Mouse (Mus musculus): ENCODE data around the gene Ppig.
"Not testable (repeated sequence)": the region's sequence is repeated elsewhere in the genome, so short reads cannot be mapped to it uniquely, and the experiment has no call there.

Ppig gene

DNA sequence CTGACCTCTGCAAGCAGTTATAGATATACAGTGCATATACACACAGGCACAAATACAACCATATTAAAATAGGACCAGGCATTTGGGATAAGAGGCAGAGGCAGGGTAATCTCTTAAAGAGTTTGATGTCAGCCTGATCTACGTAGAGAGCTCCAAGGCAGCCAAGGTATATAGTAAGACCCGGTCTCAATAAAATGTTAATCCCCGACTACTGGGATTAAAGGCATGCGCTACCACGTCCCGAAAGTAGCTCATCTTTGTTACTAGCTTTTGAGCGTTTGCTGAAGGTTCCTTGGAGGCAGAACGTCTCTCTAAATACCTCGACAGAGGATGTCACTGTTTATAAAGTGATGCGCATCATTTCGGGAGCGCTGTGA is at the start of gene Ppig:
TSS of gene Ppig (plus strand) at position 273 of the 377 bp plus-strand sequence.
- DNase-seq (ENCODE audit: low read depth, low spot score), result no peak

- no peak for DNase-seq (ENCODE audit: low read depth, low spot score)
Measured at GRCm38 (mm10) chr2:69673723-69674122, 48.6 kb upstream of the Ppig start.

- DNase-seq (ENCODE audit: low read depth, low spot score), result no peak
Measured at GRCm38 (mm10) chr2:69675266-69675665, 47.1 kb upstream of the Ppig start.

DNA sequence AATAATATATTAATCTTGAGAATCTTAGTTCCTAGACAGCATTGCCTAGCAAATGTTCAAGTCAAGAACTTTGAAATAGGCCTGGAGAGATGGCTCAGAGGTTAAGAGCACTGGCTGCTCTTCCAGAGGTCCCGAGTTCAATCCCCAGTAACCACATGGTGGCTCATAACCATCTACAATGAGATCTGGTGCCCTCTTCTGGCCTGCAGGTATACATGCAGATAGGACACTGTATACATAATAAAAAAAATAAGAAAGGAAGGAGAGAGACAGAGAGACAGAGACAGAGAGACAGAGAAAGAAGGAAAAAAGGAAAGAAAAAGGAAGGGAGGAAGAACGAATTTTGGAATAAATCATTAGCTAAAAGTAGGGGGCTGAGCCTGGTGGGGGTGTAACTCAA is 45.6 kb upstream of the Ppig start:
- DNase-seq (ENCODE audit: low read depth, low spot score), result peak; percentile 48

GRCm38 (mm10) chr2:69677215-69677614 is 45.1 kb upstream of the Ppig start:
- not testable (repeated sequence) for DNase-seq (ENCODE audit: low read depth, low spot score)

DNA sequence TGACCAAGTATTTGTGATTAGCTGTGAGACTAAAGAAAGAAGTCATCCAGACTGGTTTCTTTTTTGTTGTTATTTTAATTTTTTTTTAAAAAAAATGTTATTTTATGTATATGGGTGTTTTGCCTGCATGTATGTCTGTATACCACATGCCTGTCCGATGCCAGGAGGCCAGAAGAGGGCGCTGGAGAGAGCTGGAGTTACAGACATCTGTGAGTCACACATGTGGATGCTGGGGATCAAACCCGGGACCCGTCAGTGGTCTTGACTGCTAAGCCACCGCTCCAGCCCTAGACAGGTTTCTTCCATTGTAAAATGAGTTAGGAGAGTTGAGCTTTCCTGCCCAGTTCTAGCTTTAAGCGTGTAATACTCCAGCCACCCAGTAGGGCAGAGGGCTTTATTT is 42.4 kb upstream of the Ppig start:
- DNase-seq (ENCODE audit: low read depth, low spot score), result peak; percentile 20

DNA sequence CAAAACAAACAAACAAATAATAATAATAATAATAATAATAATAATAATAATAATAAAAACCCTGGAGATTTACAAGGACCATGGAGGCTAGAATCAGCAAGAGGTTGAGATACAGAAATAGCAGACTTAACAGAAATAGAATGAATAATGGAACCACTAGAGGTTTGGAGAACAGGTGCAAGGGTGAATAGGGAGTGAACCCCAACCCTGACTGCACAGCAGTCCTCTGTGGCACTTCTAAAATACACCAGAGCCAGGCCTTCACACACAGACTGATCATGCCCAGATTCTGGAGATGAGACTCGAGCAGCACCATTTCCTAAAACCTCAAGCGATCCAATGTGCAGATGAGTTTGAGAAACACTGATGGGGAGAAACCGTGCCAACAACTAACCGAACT is 40.4 kb upstream of the Ppig start:
- DNase-seq (ENCODE audit: low read depth, low spot score), result no peak

- no peak for DNase-seq (ENCODE audit: low read depth, low spot score)
Measured at GRCm38 (mm10) chr2:69683036-69683805, 39.1 kb upstream of the Ppig start.

GRCm38 (mm10) chr2:69684488-69684887 is 37.9 kb upstream of the Ppig start:
- no peak for DNase-seq (ENCODE audit: low read depth, low spot score)

DNA sequence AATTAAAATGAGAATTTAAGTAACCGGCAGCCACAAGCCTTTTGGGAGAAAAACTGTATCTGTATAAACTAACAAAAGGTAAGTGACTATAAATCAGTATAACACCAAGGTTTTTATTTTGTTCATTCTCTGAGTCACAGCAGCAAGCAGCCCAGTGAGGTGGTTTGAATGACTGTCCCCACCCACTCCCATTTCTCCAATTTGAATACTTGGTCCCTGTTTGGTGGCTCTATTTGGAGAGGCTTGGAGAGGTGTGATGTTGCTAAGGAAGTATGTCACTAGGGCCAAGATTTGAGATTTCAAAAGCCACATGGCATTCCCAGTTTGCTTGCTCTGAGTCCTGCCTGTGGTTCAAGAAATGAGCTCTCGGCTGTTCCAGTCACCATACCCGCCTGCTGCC is 32.1 kb upstream of the Ppig start:
- DNase-seq (ENCODE audit: low read depth, low spot score), result no peak

GRCm38 (mm10) chr2:69690843-69691242 is 31.5 kb upstream of the Ppig start:
- DNase-seq (ENCODE audit: low read depth, low spot score), result no peak

- DNase-seq (ENCODE audit: low read depth, low spot score), result peak; percentile 15
Measured at GRCm38 (mm10) chr2:69693501-69693900, 28.8 kb upstream of the Ppig start.

GRCm38 (mm10) chr2:69700446-69700845 is 21.9 kb upstream of the Ppig start:
- DNase-seq (ENCODE audit: low read depth, low spot score), result no peak

DNA sequence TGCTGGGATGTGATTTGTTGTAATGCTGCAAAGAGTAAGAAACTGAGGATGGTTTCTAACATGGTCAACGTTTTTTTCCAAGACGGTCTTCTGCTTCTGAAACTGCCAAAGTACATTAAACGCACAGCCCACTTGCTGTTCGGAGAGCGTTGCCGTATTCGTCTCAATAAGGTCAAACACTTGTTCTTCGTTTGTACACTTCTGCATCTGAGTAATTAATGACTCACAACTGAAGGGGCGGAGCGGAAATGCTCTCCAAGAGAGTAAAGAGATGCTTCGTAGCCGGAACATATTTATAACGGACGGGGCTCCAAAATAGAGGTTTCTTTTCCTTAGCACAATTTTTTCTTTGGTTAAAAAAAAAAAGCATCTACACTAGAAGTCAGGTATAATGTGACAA is 10.2 kb upstream of the Ppig start:
- no peak for DNase-seq (ENCODE audit: low read depth, low spot score)

DNA sequence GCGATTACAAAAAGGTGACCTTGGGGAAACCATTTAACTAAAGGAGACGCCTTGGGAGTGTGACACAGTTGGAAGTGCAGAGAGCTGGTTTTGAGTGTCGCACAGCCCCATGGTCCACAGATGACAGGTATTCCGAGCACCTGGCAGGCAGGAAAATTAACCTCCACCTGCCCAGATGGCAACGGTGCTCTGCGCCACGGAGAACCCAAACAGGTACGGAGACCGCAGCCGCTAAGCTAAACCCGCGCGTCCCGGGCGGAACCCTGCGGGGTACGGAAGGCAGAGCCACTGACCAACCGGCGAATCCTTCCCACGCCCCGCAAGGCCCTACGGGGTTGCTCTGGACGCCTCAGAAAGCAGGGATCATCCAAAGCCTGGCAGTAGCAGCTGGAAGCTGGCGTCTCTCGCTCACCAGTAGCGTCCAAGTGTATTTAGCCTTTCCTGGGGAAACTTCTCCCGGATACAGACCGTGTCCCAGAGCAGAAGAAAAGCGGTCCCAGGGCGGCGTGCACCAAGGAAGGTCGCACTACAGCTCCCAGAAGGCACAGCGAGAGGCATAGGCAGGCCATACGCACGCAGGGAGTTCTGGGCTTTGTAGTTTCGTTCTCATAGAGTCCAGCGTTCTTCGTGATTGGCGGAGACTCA is 9.2 kb upstream of the Ppig start, which contains the start of gene Fastkd1:
TSS of gene Fastkd1 (minus strand) at position 536 of the 645 bp plus-strand sequence.
- peak; percentile 96 for DNase-seq (ENCODE audit: low read depth, low spot score)

- no peak for DNase-seq (ENCODE audit: low read depth, low spot score)
Measured at GRCm38 (mm10) chr2:69713626-69714014, 8.7 kb upstream of the Ppig start.

- DNase-seq (ENCODE audit: low read depth, low spot score), result no peak
Measured at GRCm38 (mm10) chr2:69714126-69714525, 8.2 kb upstream of the Ppig start.

- peak; percentile 35 for DNase-seq (ENCODE audit: low read depth, low spot score)
Measured at GRCm38 (mm10) chr2:69716483-69716882, 5.9 kb upstream of the Ppig start.

DNA sequence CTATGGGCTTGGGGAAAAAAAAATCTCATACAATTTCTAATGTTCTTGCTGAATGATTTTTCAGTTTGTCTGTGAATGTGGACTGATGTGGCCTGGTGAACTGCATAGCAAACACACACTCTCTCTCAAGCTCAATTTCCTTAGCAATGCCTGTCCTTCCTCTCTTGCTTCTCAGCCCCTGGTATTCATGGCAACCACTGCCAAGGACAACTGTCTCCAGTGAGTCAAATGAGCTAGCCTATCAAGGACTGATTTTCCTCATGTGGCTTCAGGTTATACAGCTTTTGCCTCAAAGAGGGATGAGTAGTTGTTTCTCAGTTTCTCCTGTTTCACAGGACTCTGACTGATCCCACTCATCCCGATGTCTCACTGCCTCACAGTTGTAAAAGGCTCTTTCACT is 3.2 kb upstream of the Ppig start:
- no peak for DNase-seq (ENCODE audit: low read depth, low spot score)

DNA sequence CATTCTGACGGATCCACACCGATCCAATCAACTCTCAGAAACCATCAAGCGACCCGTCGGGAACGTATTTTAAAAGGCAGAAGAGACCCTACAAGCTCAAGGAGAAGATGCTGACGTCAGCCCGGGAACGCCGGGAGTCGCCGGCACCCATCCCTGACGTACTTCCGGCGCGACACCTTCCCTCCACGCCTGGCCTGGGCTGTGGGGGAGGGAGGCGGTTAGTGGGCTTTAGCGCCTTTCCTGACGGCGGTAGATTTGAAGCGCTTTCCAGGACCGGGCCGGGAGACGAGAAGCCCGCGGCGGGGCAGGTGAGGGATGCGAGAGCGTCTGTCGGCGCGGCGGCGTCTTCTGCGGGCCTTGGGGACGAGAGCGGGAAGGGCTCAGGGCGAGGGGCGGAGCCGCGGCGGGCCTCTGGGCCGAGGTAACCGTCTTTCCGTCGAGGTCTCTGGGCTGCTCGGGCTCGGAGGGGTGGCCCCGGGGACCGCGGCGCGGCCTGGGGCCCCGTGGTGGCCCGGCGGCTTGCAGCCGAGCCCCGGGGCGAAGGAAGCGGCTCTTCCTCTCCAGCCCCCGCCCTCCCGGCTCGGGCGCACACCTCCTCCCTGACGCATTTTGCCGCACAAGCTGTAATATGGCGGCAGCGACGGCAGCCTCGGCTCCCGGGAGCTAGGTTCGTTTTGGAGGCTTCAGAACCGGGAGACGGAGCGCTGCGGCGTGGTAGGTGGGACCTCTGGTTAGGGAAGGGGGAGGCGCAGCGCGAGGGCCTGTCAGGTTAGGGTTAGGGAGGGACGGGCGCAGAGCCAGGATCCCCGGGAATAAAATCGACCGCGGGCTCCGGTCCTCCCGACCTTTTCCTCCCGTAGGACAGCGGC is 539 bp downstream of the Ppig start:
- peak; percentile 95 for DNase-seq (ENCODE audit: low read depth, low spot score)

DNA sequence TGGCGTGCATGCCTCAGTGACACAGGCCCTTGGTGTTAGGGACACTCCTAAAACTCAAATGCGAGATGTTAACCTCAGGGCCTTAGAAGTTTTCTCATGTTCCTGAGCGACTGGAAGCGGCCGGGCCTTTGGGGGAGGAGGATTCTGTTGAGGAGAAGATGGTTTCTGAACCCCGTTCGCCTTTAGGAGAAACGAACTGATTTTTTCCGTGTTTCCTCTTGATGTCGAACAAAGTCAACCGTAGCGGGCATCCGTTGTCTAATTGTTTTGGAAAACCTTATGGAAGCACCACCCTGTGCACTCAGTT is 1.1 kb downstream of the Ppig start:
- no peak for DNase-seq (ENCODE audit: low read depth, low spot score)

- DNase-seq (ENCODE audit: low read depth, low spot score), result peak; percentile 27
Measured at GRCm38 (mm10) chr2:69745091-69745490, 22.7 kb downstream of the Ppig start.
